Mouse (Mus musculus) kidney, embryonic 15.5 days (tissue): ENCODE results near the gene Aak1. TPM values are rescaled to one million over a fixed set of nuclear protein-coding genes. Genes with fewer than 3 reads are reported as not detected.

Source experiments
- ATAC-seq: fragments of 200-750 bp; cut with Nextera tagmentation; replicated peaks from 2 replicates; pipeline ENCODE4 v1.8.0; 2017; ENCODE audit warnings: moderate TSS enrichment; ENCODE audit not compliant: low FRiP score
- H3K27ac ChIP-seq: fragments of 300-500 bp; sonication (generic); 2 replicates; pipeline ENCODE4 v1.5.1; 2015; ENCODE audit warnings: mild to moderate bottlenecking, inconsistent platforms
- H3K27me3 ChIP-seq: fragments of 300-500 bp; sonication (generic); 2 replicates; pipeline ENCODE4 v1.6.1; 2015; ENCODE audit warnings: inconsistent platforms
- H3K36me3 ChIP-seq: fragments of 300-500 bp; sonication (generic); 2 replicates; pipeline ENCODE4 v1.6.1; 2015; ENCODE audit warnings: inconsistent platforms
- H3K4me1 ChIP-seq: fragments of 300-500 bp; sonication (generic); 2 replicates; pipeline ENCODE4 v1.6.1; 2015; ENCODE audit warnings: inconsistent platforms
- H3K4me2 ChIP-seq: fragments of 300-500 bp; sonication (generic); 2 replicates; pipeline ENCODE4 v1.6.1; 2015; ENCODE audit warnings: moderate library complexity, mild to moderate bottlenecking, inconsistent platforms
- H3K4me3 ChIP-seq: fragments of 300-500 bp; sonication (generic); replicated peaks from 2 replicates; pipeline ENCODE4 v1.5.1; 2015; ENCODE audit warnings: mild to moderate bottlenecking, inconsistent platforms
- H3K9ac ChIP-seq: fragments of 300-500 bp; sonication (generic); 2 replicates; pipeline ENCODE4 v1.6.1; 2015; ENCODE audit warnings: mild to moderate bottlenecking, inconsistent platforms
- H3K9me3 ChIP-seq: fragments of 300-500 bp; sonication (generic); replicated peaks from 2 replicates; pipeline ENCODE4 v1.6.1; 2016; ENCODE audit warnings: inconsistent platforms
- WGBS: fragments of 180-500 bp; shearing (Covaris S2); methylation state at CpG from one replicate; pipeline ENCODE4 v1.1.7; 2015; ENCODE audit warnings: mixed read lengths; 5-methylcytosine and 5-hydroxymethylcytosine counted together
- polyA plus RNA-seq: library from polyadenylated mRNA; unstranded; fragments of >200 nt; fragmentation: Nextera tagmentation; extraction: Ambion mirVana; gene quantifications from 2 replicates; pipeline ENCODE4 v1.2.1, GENCODE M21; 2015

The Aak1 gene
- polyA plus RNA-seq, 1 experiment from 2014 or later = 13.5 TPM

GRCm38 (mm10) chr6:86900546-86900945 is 51.2 kb downstream of the Aak1 start:
- no peak overlapping the region for H3K4me3 ChIP-seq
- H3K36me3 ChIP-seq = no peaks in the 10 kb centered on the region; the same call in 1 of the 2 replicates
- H3K27ac ChIP-seq = no peak overlapping the region
- H3K4me1 ChIP-seq = no peaks in the 10 kb centered on the region
- WGBS = 88% methylated on average over 3 of the region's 3 CpGs
- no peak overlapping the region for H3K4me2 ChIP-seq
- H3K27me3 ChIP-seq = no peaks in the 10 kb centered on the region
- H3K9me3 ChIP-seq = no peaks in the 10 kb centered on the region
- no peak overlapping the region for H3K9ac ChIP-seq
- no peak for ATAC-seq

DNA sequence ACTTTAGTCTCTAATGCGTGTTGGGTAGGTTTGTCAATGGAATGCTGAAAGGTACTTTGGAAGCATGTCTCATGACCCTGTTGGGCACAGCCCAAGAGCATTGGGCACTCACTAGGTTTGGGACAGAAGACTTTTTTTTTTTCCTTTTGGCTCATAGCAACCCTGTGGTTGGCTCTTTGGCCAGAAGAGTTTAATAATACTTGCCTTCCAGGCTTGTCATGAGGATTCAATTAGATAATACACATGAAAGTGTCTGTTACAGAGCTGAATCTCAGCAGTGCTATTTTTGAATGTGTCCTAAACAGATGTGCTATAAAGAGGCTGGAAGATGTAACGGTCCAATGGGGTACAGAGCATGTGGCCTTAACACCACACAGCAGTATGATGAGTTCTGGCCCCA is 56.2 kb downstream of the Aak1 start:
- ATAC-seq = no peak
- no peak overlapping the region for H3K27ac ChIP-seq
- 80% methylated on average over 2 of the region's 2 CpGs for WGBS
- no peak overlapping the region for H3K4me3 ChIP-seq
- H3K27me3 ChIP-seq = no peaks in the 10 kb centered on the region
- H3K4me1 ChIP-seq = no peaks in the 10 kb centered on the region
- H3K9me3 ChIP-seq = no peaks in the 10 kb centered on the region
- no peak overlapping the region for H3K4me2 ChIP-seq
- H3K36me3 ChIP-seq = no peaks in the 10 kb centered on the region; the same call in 1 of the 2 replicates
- H3K9ac ChIP-seq = no peak overlapping the region

DNA sequence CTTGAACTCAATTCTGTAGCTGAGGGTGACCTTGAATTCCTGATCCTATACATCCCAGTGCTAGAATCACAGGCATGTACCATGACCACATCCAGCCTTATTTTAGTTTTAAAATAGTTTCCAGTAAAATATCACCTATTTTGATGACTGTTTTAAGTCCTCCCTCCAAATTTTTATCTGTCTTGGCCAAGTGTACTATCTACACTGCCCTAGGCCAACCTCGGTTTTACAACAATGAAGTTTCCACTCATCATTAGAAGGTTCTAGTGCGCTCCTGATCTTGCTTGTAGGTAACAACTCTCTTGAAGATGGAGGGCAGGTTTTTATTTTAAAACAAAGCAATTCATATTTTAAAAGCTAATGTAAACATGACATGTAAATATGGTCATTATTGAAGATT is 57.9 kb downstream of the Aak1 start:
- Histone ChIP-seq H3K9ac (no peak overlapping the region), H3K9me3 (no peaks in the 10 kb centered on the region), H3K36me3 (no peaks in the 10 kb centered on the region; the same call in 1 of the 2 replicates), H3K4me2 (no peak overlapping the region), H3K27me3 (no peaks in the 10 kb centered on the region), H3K4me1 (no peaks in the 10 kb centered on the region), H3K27ac (no peak overlapping the region), H3K4me3 (no peak overlapping the region)
- 96% methylated on average over 2 of the region's 2 CpGs for WGBS
- no peak for ATAC-seq

DNA sequence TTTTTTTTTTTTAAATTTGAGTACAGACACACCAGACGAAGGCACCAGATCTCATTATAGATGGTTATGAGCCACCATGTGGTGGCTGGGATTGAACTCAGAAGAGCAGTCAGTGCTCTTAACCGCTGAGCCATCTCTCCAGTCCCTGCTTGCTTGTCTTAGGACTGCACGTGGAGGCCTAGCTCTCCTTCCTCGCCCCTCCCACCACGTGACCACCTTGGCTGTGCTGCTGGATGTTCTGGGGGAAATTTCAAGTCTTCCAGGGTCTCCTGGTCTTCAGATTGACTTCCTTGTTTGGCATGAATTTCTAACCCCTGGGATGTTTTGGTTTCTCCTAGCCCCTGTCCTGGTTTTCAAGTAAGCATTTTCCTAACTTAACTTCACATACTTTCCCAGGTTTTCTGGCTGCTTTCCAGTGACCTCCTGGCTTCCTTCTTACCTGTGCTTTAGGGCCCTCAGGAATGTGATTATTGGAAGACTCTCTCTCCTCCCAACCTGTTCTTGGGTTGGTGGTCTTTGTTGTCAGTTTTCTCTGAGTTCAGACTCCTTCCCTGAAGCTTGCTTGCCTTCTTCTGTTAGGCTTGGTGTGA is 59.3 kb downstream of the Aak1 start:
- Histone ChIP-seq H3K9ac (no peak overlapping the region), H3K27me3 (no peaks in the 10 kb centered on the region), H3K4me1 (no peaks in the 10 kb centered on the region), H3K36me3 (no peaks in the 10 kb centered on the region), H3K27ac (no peak overlapping the region), H3K4me2 (no peak overlapping the region), H3K4me3 (no peak overlapping the region), H3K9me3 (no peaks in the 10 kb centered on the region)
- WGBS = 63% methylated on average over 5 of the region's 5 CpGs
- ATAC-seq = no peak

DNA sequence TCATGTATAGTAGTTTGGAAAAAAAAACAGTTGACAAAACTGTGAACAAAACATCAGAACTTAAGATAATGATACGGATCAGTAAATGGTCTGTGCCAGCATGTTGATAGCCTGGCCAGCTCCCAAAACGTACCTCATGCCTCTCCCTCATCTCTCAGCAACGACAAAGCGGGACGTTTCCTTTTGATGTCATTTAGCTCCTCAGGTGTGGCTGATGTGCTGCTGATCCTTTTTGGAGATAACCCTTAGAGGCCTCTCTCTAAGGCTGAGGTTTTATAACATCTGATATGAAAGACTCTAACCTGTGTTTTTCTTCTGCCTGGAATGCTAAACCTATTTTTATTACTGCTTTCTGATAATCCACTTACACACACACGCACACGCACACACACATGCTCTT is 60.6 kb downstream of the Aak1 start:
- H3K27ac ChIP-seq = no peak overlapping the region
- no peaks in the 10 kb centered on the region for H3K27me3 ChIP-seq
- H3K36me3 ChIP-seq = no peaks in the 10 kb centered on the region
- no peaks in the 10 kb centered on the region for H3K4me1 ChIP-seq
- 81% methylated on average over 7 of the region's 7 CpGs for WGBS
- ATAC-seq = no peak
- H3K9ac ChIP-seq = no peak overlapping the region
- H3K4me2 ChIP-seq = no peak overlapping the region
- H3K9me3 ChIP-seq = no peaks in the 10 kb centered on the region
- H3K4me3 ChIP-seq = no peak overlapping the region

DNA sequence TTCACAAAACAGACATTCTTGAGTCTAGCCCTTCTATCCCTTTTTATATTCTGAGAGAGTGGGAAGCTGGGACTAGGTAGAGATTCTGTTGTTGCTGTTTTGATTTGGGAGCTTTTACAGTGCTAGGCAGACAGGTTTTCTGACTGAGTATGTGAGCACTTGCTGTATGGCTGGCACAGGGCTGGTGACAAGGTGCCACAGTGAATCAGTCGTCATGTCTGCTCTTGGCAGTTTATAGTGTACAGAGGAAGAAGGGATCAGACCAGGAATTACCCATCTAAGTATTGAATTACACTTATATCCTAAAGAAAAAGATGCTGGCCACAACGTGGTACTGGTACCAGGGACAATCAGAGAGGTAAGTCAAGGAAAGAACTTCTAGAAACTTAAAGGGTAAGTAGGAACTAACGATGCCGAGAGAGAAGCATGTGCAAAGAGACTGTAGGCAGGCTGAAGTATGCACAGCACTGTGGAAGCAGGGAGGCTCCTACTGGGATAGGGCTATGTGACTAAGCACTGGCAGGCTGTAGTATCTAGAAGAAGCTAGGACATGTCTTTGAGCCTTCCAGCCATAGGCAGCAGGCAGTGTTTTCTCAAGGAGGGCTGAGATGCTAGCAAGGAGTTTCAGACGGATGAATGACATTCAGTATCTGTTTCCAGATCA is 67.0 kb downstream of the Aak1 start:
- Histone ChIP-seq H3K27ac (no peak overlapping the region), H3K9me3 (no peaks in the 10 kb centered on the region), H3K4me2 (no peak overlapping the region), H3K9ac (no peak overlapping the region), H3K27me3 (no peaks in the 10 kb centered on the region), H3K4me3 (no peak overlapping the region), H3K36me3 (no peaks in the 10 kb centered on the region), H3K4me1 (peaks cover 10% of the 10 kb centered on the region)
- no peak for ATAC-seq
- WGBS = 79% methylated on average over 5 of the region's 5 CpGs

DNA sequence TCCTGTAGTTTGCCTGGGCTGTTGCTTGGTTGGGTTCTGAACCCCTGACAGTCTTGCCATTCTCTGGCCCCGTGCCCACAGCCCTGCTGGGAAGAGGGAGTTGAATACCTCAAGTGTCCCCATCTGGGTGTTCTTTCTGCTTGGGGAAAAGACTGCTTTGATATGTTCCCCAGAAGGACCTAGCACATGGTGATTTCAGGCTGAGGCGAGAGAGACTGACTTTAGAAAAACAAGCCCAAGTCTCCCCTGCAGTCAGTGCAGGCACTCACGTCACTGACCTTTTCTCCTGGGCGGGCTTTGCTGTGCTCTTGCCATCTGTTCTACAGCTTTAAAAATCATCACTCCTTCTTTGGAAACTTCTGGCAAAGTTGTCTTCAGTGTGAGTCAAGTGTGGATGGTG is 67.9 kb downstream of the Aak1 start:
- Histone ChIP-seq H3K9me3 (no peaks in the 10 kb centered on the region), H3K9ac (no peak overlapping the region), H3K4me1 (peaks cover 10% of the 10 kb centered on the region), H3K27me3 (no peaks in the 10 kb centered on the region), H3K27ac (no peak overlapping the region), H3K4me2 (no peak overlapping the region), H3K36me3 (no peaks in the 10 kb centered on the region), H3K4me3 (no peak overlapping the region)
- WGBS = 64% methylated on average over 4 of the region's 4 CpGs
- no peak for ATAC-seq

DNA sequence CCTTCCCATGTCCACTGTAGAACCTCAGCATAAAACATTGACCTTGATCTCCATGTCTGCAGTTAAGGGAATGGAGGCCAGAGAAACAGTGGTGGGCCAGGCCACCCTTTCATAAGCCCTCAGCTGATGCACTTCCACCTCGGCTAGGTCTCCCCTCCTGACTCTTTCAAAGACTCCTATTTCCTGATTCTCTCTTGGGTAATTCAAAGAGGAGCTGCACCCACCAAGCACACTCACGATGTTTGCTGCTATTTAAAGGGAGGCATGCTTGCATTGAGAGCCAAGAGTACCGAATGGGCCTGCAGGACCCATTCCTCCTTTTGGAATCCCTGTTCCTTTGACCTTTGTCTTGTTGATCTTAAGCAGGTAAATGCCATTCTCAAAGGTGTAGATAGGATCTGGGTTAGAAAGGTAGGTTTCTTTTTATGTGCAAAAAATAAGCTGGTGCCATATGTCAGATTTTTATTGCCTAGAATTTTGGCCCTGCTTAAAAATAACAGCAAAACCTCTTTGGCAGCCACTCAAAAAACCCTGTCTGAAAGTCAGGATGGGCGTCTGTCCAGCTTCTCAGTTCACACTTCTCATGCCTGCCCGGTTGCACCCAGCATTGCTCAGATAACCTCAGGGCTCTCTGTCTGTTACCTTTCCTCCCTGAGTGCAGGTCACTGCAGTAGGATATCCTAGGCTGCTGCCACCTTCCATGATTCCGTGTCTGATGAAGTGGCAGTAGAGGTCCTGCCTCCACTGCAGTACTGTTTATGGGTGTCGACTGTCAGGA is 68.9 kb downstream of the Aak1 start:
- Histone ChIP-seq H3K36me3 (no peaks in the 10 kb centered on the region), H3K9ac (no peak overlapping the region), H3K4me2 (no peak overlapping the region), H3K27ac (no peak overlapping the region), H3K4me3 (no peak overlapping the region), H3K27me3 (no peaks in the 10 kb centered on the region), H3K4me1 (peaks cover 10% of the 10 kb centered on the region), H3K9me3 (no peaks in the 10 kb centered on the region)
- 69% methylated on average over 7 of the region's 7 CpGs for WGBS
- no peak for ATAC-seq

DNA sequence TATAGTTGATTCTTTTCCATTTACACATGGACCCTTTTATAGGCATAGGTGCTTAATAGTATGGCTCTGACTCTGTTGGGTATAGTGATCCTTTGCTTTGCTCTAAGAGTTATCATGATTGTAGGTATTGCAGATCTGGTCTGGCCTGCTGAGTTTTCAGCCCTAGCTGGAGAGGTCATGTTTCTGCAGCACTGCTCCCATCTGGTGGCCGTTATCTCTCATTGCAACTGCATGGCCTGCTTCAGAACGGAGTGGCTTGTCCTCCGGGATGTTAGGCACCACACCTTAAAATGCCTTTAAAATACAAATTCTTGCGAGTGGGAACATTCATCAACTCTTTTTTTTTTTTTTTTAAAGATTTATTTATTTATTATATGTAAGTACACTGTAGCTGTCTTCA is 72.6 kb downstream of the Aak1 start:
- 0 out of 2 replicates have a peak, but pooled peaks have one; percentile 62 for ATAC-seq
- H3K27me3 ChIP-seq = no peaks in the 10 kb centered on the region
- H3K9ac ChIP-seq = no peak overlapping the region
- peaks cover 10% of the 10 kb centered on the region for H3K4me1 ChIP-seq
- H3K27ac ChIP-seq = no peak overlapping the region
- WGBS = 22% methylated on average over 4 of the region's 4 CpGs
- H3K4me2 ChIP-seq = no peak overlapping the region
- no peaks in the 10 kb centered on the region for H3K9me3 ChIP-seq
- peaks cover 10% of the 10 kb centered on the region for H3K36me3 ChIP-seq
- H3K4me3 ChIP-seq = no peak overlapping the region

- 0 out of 2 replicates have a peak, but pooled peaks cover 3% of the 10 kb centered on the region for H3K9me3 ChIP-seq
- no peak overlapping the region for H3K4me2 ChIP-seq
- H3K4me1 ChIP-seq = peaks cover 4% of the 10 kb centered on the region; the same call in 1 of the 2 replicates
- no peak overlapping the region for H3K27ac ChIP-seq
- WGBS = 94% methylated on average over 4 of the region's 4 CpGs
- peaks cover 18% of the 10 kb centered on the region for H3K36me3 ChIP-seq
- H3K4me3 ChIP-seq = no peak overlapping the region
- no peak overlapping the region for H3K9ac ChIP-seq
- no peaks in the 10 kb centered on the region for H3K27me3 ChIP-seq
- ATAC-seq = no peak
Observed at GRCm38 (mm10) chr6:86924746-86925145, 75.4 kb downstream of the Aak1 start.

GRCm38 (mm10) chr6:86934541-86934940 is 85.2 kb downstream of the Aak1 start:
- no peak overlapping the region for H3K4me3 ChIP-seq
- no peaks in the 10 kb centered on the region for H3K27me3 ChIP-seq
- H3K9ac ChIP-seq = no peak overlapping the region
- ATAC-seq = no peak
- H3K27ac ChIP-seq = no peak overlapping the region
- no peaks in the 10 kb centered on the region for H3K4me1 ChIP-seq
- no peak overlapping the region for H3K4me2 ChIP-seq
- 0 out of 2 replicates have a peak, but pooled peaks cover 4% of the 10 kb centered on the region for H3K9me3 ChIP-seq
- H3K36me3 ChIP-seq = peaks cover 50% of the 10 kb centered on the region
- WGBS = 67% methylated on average over 5 of the region's 5 CpGs

DNA sequence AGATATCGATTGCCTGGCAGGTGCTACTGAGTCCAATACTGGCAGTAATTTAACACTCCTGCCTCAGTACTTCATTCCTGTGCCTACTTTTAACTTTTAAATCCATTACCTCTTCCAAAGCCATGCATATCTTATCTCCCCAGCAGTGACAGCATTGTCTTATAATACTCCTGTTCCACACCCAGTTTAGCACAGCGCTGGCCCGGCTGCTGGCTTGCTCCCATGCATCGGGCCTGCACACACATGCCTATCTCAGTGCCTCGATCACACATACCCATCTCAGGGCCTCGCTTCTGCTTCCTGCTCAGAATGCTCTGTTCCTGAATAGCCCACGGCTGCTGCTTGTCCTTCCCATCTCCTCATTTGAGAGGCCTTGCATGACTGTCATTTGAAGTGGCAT is 90.5 kb downstream of the Aak1 start:
- Histone ChIP-seq H3K4me3 (no peak overlapping the region), H3K27me3 (no peaks in the 10 kb centered on the region), H3K9ac (no peak overlapping the region), H3K27ac (no peak overlapping the region), H3K4me2 (no peak overlapping the region), H3K36me3 (peaks cover 73% of the 10 kb centered on the region), H3K4me1 (no peaks in the 10 kb centered on the region), H3K9me3 (0 out of 2 replicates have a peak, but pooled peaks cover 4% of the 10 kb centered on the region)
- WGBS = 90% methylated on average over 7 of the region's 7 CpGs
- no peak for ATAC-seq
